Mouse (Mus musculus) yolk sac, embryonic 10.5 days (tissue): Measurements from ENCODE around the gene Ccdc9.
"Not testable (repeated sequence)": the region's sequence is repeated elsewhere in the genome, so short reads cannot be mapped to it uniquely, and the experiment has no call there.

Experiments
- DNase-seq: peaks from one replicate; pipeline ENCODE4 v3.0.0-alpha.2; 2017; ENCODE audit warnings: low spot score

The Ccdc9 gene

DNA sequence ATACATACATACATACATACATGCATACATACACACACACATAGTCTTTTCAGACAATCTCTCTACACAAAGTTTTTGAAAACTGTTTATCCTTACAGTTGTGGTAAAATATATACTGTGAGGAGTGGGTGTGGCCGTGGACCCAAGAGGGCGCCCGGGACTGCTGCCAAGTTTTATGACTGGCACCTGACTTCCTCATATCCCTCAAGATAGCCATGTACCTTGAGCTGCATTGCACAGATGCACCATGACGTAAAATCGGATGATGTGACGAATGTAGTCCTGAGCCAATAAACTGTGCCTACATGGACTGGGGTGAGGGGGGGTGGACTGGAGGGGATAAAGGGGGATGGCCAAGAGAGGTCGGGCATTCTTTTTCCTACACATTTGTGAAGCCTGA is 20.0 kb downstream of the Ccdc9 start:
- not testable (repeated sequence) for DNase-seq

DNA sequence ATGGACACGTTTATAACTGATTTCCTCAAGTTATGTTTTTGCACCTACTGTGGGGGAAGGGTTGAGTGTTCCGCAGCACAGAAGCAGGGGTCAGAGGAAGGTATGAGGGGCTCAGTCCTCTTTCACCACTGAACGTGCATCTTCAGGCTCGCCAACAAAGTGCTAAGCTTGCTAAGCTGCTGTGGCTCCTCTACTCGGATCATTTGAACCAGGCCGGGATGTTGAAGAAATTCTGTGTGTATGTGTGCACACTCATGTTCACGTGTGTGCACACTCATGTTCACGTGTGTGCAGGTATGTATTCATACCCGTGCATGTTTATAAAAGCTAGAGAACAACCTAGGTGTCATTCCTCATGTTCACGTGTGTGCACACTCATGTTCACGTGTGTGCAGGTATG is 20.7 kb downstream of the Ccdc9 start:
- DNase-seq = no peak

DNA sequence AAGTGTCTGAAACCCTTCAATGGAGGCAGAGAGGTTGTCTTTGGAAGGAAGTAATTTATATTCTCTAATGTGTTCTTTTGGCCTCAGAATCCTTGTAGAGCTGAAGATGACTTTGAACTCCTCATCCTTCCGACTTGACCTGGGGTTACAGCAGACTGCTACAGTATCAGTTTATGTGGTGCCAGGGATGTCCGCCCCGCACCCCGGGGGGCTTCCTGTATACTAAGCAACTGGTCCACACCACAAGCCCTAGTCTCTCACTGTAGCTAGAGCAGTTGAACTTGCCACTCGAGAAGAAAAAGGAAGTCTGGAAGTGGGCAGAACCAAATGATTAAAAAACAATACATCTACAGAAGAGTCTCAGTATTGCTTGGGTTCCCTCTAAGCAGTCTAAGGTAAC is 22.8 kb downstream of the Ccdc9 start:
- DNase-seq = no peak

DNA sequence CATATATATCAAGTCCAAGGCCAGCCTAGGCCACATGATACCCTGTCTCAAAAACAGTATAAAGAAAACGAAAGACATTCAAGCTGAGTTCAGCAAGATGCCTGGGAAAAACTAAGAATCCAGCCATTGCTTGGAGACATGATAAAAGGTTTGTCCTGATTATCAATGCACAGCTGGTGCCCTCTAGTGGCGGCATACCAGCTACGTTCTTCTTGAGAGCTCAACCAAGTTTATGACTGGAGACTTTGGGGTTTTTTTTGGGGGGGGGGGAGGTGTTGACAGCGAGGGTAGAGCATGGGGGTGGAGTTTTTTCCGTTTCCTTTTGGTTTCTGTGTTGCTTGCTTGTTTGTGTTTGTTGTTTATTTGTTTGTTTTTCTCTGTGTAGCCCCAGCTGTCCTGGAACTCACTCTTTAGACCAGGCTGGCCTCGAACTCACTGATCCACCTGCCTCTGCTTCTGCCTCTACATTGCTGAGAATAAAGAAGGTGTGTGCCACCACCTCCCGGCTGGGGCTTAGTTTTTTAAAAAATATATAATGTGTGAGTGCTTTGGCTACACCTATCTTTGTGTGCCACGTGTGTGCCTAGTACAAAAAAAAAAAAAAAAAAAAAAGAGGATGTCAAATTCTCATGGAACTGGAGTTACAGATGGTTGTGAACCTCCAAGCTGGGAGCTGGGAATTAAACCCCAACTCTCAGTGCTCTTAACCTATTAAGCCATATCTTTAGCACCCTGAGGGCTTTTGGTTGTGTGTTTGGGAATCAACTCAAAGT is 23.4 kb downstream of the Ccdc9 start:
- DNase-seq = no peak

DNA sequence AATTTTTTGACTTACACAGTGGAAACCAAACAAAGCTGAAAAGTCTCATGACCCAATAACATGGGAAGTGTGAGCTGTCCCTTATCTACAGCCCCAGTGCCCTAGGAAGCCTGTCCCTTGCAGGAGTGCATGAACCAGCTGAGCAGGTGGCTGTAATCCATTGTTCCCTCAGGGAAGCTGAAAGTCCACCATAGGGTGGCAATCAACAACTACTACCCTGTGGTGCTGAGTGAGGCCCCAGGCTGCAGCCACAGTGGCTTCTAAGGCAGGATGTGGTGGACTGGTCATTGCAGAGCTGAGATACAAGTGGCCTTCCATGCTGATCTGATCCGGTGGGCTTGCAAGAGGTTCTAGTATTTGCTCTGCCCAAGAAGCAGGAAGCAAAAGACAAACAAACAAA is 25.5 kb downstream of the Ccdc9 start:
- no peak for DNase-seq

DNA sequence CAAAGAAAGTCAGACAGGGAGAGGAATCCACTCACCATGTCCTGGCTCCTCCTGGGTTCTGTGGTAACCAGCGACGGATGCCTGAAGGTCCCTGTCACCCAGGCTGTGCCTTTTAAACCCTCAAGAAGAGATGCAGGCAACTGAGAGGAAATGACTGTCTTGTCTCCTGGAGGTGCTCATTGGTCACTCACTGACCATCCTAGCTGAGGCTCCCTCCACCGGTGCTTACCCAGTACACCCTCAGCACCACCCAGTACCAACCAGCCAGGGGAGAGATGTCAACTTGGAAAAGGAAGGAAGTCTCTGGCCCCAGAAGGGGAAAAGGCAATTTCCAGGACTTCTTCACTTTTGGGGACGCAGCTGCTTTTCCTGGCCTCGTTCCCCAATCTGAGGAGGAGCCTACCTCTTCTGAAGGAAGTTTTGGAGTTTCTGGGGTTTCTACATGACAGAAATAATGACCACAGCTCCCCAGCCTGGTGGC is 27.4 kb downstream of the Ccdc9 start, which contains the start of gene C5ar1:
TSS of gene C5ar1 (minus strand) at position 431 of the 481 bp plus-strand sequence.
- DNase-seq = no peak

DNA sequence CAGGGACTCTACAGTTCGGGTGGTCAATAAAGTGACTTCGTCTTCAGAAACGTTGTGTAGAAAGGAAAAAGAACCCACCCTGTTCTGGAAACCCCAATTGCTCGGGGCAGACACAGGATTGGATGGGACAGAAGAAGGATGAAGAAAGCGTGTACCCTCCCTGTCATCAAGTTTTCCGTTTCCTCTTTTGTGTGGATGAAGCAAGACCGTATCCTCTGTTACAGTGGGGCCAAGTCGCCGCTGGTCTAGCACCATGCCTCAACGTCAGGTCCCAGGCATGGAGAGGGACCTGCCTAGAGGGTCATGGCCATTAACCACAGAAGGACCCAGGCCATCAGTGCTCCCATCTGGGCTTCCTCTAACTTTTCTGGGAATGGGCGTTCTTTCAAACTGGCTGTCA is 28.8 kb downstream of the Ccdc9 start:
- DNase-seq = no peak

DNA sequence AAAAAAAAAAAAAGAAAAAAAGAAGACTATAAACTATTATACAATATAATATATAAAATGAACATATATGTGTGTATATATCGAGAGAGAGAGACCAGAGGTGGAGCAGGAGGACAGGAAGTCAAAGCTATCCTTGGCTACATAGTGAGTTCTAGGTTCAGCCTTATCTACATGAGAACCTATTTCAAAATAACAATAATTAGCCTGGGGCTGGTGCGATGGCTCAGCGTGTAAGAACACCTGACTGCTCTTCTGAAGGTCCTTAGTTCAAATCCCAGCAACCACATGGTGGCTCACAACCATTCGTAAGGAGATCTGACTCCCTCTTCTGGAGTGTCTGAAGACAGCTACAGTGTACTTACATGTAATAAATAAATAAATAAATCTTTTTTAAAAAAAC is 30.6 kb downstream of the Ccdc9 start:
- not testable (repeated sequence) for DNase-seq

DNA sequence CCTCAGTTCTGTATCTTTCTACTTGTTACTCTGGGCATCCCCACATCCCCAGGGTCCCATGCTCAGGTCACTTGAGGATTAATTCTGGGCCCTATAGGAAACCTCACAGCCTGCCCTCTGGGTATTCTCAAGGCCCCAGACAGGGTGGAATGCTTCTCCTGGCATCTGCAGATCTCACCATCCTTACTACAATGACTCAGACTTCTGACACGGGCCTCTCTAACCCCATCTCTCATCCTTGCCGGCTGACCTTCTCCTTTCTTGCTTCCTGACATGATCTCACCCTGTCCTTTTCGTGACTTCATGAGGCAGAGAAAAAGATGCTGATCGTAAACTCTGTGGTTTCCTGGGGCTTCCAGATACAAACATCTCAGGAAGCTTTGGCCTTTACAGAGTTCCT is 32.4 kb downstream of the Ccdc9 start:
- no peak for DNase-seq

DNA sequence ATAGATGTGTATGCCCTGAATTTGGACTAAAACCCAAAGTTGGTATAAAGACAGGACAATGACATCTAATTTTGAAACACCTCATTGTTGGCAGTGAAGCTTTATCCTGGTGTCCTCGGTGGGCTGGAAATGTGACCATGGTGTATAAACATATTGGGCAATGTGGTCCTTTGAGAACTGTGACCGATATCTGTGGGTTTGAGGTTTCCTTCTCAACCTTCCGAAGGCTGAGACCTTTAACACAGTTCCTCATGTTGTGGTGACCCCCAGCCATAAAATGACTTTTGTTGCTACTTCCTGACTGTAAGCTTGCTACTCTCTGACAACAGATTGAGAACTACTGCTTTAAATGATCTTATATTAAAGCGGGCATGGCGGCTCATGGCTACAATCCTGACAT is 35.9 kb downstream of the Ccdc9 start:
- DNase-seq = no peak

DNA sequence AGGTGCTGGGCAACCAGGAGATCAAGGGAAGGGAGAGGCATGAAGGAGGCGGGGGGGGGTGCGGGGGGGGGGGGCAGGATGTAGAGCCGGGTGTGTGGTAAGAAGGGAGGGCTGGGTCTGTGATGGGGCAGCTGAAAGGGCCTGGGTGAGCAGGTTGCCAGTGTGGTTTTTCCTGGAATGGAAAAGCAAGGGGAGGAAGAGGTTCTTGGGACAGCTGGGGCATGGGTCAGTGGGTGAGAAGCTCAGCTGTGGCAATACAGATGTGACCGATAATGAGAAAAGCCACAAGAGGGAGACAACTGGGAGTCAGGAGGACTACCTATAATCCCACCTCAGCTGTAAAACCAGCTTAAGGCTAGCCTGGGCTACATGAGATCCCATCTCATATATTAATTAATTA is 40.6 kb downstream of the Ccdc9 start:
- no peak for DNase-seq

DNA sequence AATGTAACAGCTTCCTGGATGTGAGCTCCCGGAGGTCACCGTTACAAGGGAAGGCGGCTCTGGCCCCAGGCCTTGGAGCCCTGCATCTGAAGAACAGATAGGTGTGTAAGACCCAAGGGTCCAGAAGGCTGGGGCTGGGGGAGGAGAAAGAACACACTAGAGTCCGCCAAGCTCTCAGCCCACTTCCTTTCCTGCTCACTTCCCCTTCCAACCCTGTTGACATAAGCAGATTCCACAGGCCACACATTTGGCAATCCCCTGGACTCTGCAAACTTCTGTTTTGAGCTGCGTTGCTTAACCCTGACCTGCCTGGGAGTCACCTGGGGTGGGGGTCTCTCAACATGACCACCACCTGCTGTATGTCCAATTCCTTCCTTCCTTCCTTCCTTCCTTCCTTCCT is 42.5 kb downstream of the Ccdc9 start, which contains the start of gene C5ar2:
TSS of gene C5ar2 (minus strand) at position 88 of the 400 bp plus-strand sequence.
- peak; percentile 82 for DNase-seq

DNA sequence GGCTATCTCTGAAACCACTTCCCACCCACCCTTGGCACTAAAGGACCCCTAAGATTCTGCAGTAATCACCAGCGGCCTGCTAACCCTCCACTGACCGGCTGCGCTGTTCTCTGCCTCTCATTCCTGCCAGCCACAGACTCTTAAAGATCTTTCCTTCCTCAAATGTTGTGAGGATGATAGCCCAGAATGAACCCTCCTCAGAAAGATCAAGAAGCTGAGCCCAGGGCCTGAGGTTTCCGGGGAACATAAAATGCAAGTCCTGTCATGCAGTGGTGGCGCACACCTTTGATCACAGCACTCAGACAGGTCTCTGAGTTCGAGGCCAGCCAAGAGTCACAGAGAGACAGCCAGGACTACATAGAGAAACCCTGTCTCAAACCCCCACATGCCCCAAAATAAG is 44.4 kb downstream of the Ccdc9 start:
- DNase-seq = no peak

DNA sequence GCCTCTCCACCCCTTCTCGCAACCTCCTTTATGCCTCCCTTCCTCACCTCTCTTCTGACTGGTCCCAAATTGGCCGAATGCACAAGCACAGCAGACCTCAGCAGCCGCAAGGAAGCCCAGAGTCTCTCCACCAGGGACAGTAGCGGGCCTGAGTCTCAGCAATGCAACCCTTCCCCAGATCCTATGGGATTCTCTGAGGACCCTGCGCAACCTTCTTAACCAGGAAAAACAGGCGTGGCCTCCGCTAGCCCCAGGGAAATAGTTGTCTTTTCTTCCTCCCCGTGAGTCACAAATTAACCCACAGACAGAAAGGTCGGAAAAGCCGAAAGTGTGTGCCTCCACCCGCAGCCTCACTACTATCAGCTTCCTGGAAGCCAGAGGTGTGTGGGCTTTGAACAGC is 44.8 kb downstream of the Ccdc9 start:
- peak; percentile 60 for DNase-seq

DNA sequence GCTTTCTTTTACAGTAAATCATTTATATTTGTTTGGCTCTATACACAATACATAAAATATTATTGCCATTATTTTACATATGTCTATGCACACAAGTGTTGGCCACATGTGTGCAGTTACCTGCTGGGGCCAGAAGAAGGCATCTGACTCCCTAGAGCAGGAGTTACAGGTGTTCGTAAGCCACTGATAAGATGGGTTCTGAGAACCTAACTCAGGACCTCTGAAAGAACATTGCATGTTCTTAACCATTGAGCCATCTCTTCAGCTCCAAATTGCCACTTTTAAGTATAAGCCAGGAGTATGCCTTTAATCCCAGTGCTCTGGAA is 45.7 kb downstream of the Ccdc9 start:
- no peak for DNase-seq

DNA sequence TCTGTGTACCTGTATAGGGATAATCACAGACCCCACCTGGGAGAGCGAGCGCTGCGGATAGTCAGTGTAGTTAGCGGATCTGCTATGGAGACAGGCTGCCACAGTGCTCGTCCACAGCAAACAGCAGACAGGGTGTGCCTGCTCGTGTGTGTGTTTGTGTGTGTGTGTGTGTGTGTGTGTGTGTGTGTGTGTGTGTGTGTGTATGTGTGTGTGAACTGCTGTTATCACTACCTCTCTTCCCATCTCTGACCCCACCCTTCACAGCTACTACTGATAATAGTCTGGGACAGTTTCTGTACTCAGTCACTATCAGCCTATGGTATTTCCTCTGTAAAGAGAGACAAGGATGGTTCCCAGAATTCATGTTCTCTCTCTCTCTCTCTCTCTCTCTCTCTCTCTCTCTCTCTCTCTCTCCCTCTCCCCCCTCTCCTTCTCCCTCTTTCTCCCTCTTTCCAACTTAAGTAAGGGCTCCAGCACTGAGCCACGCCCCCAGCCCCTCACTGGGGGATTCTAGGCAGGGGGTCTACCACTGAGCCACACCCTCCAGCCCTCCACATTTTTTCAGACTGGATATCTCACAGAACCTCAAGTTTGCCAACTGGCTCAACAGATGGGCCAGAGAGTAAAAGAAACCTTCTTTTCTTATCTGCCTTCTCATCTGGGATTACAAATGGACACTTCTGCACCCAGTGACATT is 46.2 kb downstream of the Ccdc9 start:
- DNase-seq = no peak

DNA sequence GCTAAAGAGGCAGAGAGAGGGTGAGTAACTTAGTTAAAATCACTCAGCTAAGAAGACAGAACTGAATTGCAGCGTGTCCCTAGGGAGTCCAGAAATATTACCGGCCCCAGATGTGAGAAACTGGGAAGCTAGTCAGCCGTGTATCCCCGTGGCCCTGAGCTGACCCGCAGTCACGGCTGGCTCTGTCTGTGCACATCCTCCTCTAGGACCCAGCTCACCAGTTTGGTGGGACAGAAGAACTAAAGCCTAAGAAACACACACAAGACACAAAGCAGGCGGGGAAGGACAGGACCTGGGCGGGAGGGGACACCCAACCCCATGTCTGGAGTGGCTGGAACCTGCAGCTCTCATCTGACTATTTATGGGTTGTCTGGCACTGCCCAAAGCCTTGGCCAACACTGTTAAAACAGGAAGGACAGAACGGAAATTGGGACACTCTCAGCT is 47.0 kb downstream of the Ccdc9 start:
- DNase-seq = no peak

DNA sequence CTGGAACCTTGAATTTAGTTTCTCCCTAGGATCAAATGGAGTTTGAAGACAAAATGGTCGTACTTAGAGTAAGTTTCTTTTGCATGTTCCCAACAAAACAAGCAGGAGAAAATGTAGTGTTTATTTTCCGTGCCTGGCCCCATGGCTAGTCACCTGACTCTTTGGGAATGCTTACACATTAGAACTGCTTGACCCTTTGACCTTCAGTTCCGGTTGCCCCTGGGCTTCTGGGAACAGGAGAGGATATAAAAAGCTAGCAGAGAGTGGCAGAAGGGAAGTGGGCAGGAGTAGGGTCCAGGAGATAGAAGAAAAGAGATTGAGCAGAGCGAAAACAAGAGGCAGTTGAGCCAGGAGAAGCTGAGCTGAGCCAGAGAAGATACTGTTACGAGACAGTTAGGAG is 56.7 kb downstream of the Ccdc9 start:
- peak; percentile 82 for DNase-seq
